Comparison of ENCODE assay signal across 8 mouse cellular contexts in genomic region chr11:96827062-96827581, GRCm38 (mm10). TPM values are rescaled to one million over a fixed set of nuclear protein-coding genes. Genes with fewer than 3 reads are reported as not detected.
DNase-seq lines count a peak whose midpoint lies in the region; ATAC-seq and TF ChIP-seq lines count a peak whose summit lies in the region.

No protein-coding gene starts in this region.

- 92% methylated on average over 12 of the region's 12 CpGs for WGBS in embryonic facial prominence, embryonic 10.5 days
- WGBS in hindbrain, embryonic 13.5 days = 77% methylated on average over 12 of the region's 12 CpGs
- WGBS in liver, embryonic 11.5 days = 87% methylated on average over 12 of the region's 12 CpGs

- H3K9ac ChIP-seq in hindbrain, embryonic 13.5 days = peak overlapping the region; percentile 72
- no peak overlapping the region for H3K9ac ChIP-seq in liver, embryonic 11.5 days (ENCODE audit: low read depth, low read length)

- intact Hi-C loops in gastrocnemius, adult 2 months (cut with DNase I) = no loop called here

- H3K4me1 ChIP-seq in embryonic facial prominence, embryonic 10.5 days = peaks cover 79% of the 10 kb centered on the region
- peaks cover 70% of the 10 kb centered on the region for H3K4me1 ChIP-seq in hindbrain, embryonic 13.5 days (replicated peaks)
- peaks cover 65% of the 10 kb centered on the region for H3K4me1 ChIP-seq in liver, embryonic 11.5 days (replicated peaks; ENCODE audit: control insufficient read depth, insufficient read depth, low read length)

- no peaks in the 10 kb centered on the region for H3K9me3 ChIP-seq in embryonic facial prominence, embryonic 10.5 days
- H3K9me3 ChIP-seq in hindbrain, embryonic 13.5 days = no peaks in the 10 kb centered on the region
- H3K9me3 ChIP-seq in liver, embryonic 11.5 days (ENCODE audit: control insufficient read depth, low read length) = no peaks in the 10 kb centered on the region

- H3K4me2 ChIP-seq in hindbrain, embryonic 13.5 days = peak overlapping the region; percentile 99
- peak overlapping the region; percentile 36 for H3K4me2 ChIP-seq in liver, embryonic 11.5 days

- peak overlapping the region; percentile 94 for H3K4me3 ChIP-seq in gastrocnemius, adult 2 months
- H3K4me3 ChIP-seq in embryonic facial prominence, embryonic 10.5 days = peak overlapping the region; percentile 76; the same call in 1 of the 2 replicates
- H3K4me3 ChIP-seq in hindbrain, embryonic 13.5 days = peak overlapping the region; percentile 58
- H3K4me3 ChIP-seq in liver, embryonic 11.5 days (ENCODE audit: low read depth, low read length) = no peak overlapping the region

- peak; percentile 54 for DNase-seq in gastrocnemius, adult 2 months
- DNase-seq in gastrocnemius, postnatal 25 days = no peak
- DNase-seq in embryonic facial prominence, embryonic 10.5 days (ENCODE audit: low spot score) = no peak
- DNase-seq in liver, embryonic 11.5 days (ENCODE audit: low spot score) = no peak
- no peak for DNase-seq in retina, embryonic 14.5 days (ENCODE audit: low spot score)
- no peak for DNase-seq in embryo, embryonic 10.5 days (ENCODE audit: low spot score)

- no peaks in the 10 kb centered on the region for H3K27me3 ChIP-seq in embryonic facial prominence, embryonic 10.5 days (replicated peaks; ENCODE audit: low read depth, poor library complexity, severe bottlenecking)
- no peaks in the 10 kb centered on the region for H3K27me3 ChIP-seq in hindbrain, embryonic 13.5 days
- no peaks in the 10 kb centered on the region for H3K27me3 ChIP-seq in liver, embryonic 11.5 days (replicated peaks; ENCODE audit: control insufficient read depth, insufficient read depth, low read length)

- peak overlapping the region; percentile 99 for H3K27ac ChIP-seq in gastrocnemius, adult 2 months
- no peak overlapping the region for H3K27ac ChIP-seq in embryonic facial prominence, embryonic 10.5 days (replicated peaks)
- peak overlapping the region; percentile 49 for H3K27ac ChIP-seq in hindbrain, embryonic 13.5 days
- H3K27ac ChIP-seq in liver, embryonic 11.5 days (ENCODE audit: low read depth, low read length) = no peak overlapping the region

- peaks cover 51% of the 10 kb centered on the region for H3K36me3 ChIP-seq in embryonic facial prominence, embryonic 10.5 days (replicated peaks)
- peaks cover 19% of the 10 kb centered on the region for H3K36me3 ChIP-seq in hindbrain, embryonic 13.5 days
- peaks cover 14% of the 10 kb centered on the region for H3K36me3 ChIP-seq in liver, embryonic 11.5 days (ENCODE audit: control insufficient read depth, insufficient read depth, low read length)

- ATAC-seq in hindbrain, embryonic 13.5 days (ENCODE audit: low FRiP score) = no peak
- no peak for ATAC-seq in liver, embryonic 11.5 days (replicated peaks; ENCODE audit: low FRiP score)
- no peak for ATAC-seq in granulocyte monocyte progenitor cell, adult 5-6 weeks (replicated peaks; ENCODE audit: poor library complexity, severe bottlenecking)

- TF ChIP-seq CTCF in gastrocnemius, adult 2 months (IDR thresholded peaks at IDR 0.05) = no peak

RNA-seq across cellular contexts. Expression of gene Nfe2l1, which starts 2.6 kb away (rescaled TPM):
- 100 to 1,000 TPM; 395 to 484 TPM for total RNA-seq in gastrocnemius, adult 2 months (2021)
- 100 to 1,000 TPM; 348 to 389 TPM for total RNA-seq in gastrocnemius, postnatal 25 days (2021)
- polyA plus RNA-seq in embryonic facial prominence, embryonic 10.5 days (2016; fragmentation: Nextera tagmentation; extraction: Ambion mirVana) = 65.4 and 69.9 TPM in 2 replicates
- polyA plus RNA-seq in hindbrain, embryonic 13.5 days (2015; fragmentation: Nextera tagmentation; extraction: Ambion mirVana) = 69.8 and 72.6 TPM in 2 replicates
- polyA plus RNA-seq in liver, embryonic 11.5 days (2014; fragmentation: Nextera tagmentation; extraction: Ambion mirVana) = 27.6 and 28.9 TPM in 2 replicates
- total RNA-seq in granulocyte monocyte progenitor cell, adult 5-6 weeks (2014; fragmentation: Nextera tagmentation) = 22.2 and 39.8 TPM in 2 replicates
- total RNA-seq in granulocyte monocyte progenitor cell, adult 5-6 weeks (2017) = 35.2 and 39.9 TPM in 2 replicates

RNA-seq across cellular contexts. Expression of gene Copz2, which starts 22.5 kb away (rescaled TPM):
- 10 to 100 TPM; 21.4 to 31.0 TPM for total RNA-seq in gastrocnemius, adult 2 months (2021)
- total RNA-seq in gastrocnemius, postnatal 25 days (2021) = 10 to 100 TPM; 28.2 to 31.1 TPM
- 36.2 and 37.4 TPM in 2 replicates for polyA plus RNA-seq in embryonic facial prominence, embryonic 10.5 days (2016; fragmentation: Nextera tagmentation; extraction: Ambion mirVana)
- polyA plus RNA-seq in hindbrain, embryonic 13.5 days (2015; fragmentation: Nextera tagmentation; extraction: Ambion mirVana) = 27.3 and 31.7 TPM in 2 replicates
- polyA plus RNA-seq in liver, embryonic 11.5 days (2014; fragmentation: Nextera tagmentation; extraction: Ambion mirVana) = 33.6 and 41.2 TPM in 2 replicates
- total RNA-seq in granulocyte monocyte progenitor cell, adult 5-6 weeks (2014; fragmentation: Nextera tagmentation) = 1.4 and 7.4 TPM in 2 replicates
- total RNA-seq in granulocyte monocyte progenitor cell, adult 5-6 weeks (2017) = 3.9 and 4.4 TPM in 2 replicates

RNA-seq across cellular contexts. Expression of gene Cbx1, which starts 38.2 kb away (rescaled TPM):
- total RNA-seq in gastrocnemius, adult 2 months (2021) = 10 to 100 TPM; 35.0 to 42.0 TPM
- 10 to 100 TPM; 32.8 to 34.6 TPM for total RNA-seq in gastrocnemius, postnatal 25 days (2021)
- 201 and 213 TPM in 2 replicates for polyA plus RNA-seq in embryonic facial prominence, embryonic 10.5 days (2016; fragmentation: Nextera tagmentation; extraction: Ambion mirVana)
- 108 and 109 TPM in 2 replicates for polyA plus RNA-seq in hindbrain, embryonic 13.5 days (2015; fragmentation: Nextera tagmentation; extraction: Ambion mirVana)
- polyA plus RNA-seq in liver, embryonic 11.5 days (2014; fragmentation: Nextera tagmentation; extraction: Ambion mirVana) = 76.7 and 82.0 TPM in 2 replicates
- total RNA-seq in granulocyte monocyte progenitor cell, adult 5-6 weeks (2014; fragmentation: Nextera tagmentation) = 56.0 and 60.6 TPM in 2 replicates
- 78.9 and 79.8 TPM in 2 replicates for total RNA-seq in granulocyte monocyte progenitor cell, adult 5-6 weeks (2017)

RNA-seq across cellular contexts. Expression of gene Snx11, which starts 49.8 kb away (rescaled TPM):
- total RNA-seq in gastrocnemius, adult 2 months (2021) = 10 to 100 TPM; 11.1 to 13.6 TPM
- total RNA-seq in gastrocnemius, postnatal 25 days (2021) = 10 to 100 TPM in 1 of 2 experiments, 1 to 10 TPM in 1; 8.1 to 11.3 TPM
- polyA plus RNA-seq in embryonic facial prominence, embryonic 10.5 days (2016; fragmentation: Nextera tagmentation; extraction: Ambion mirVana) = 22.4 and 25.5 TPM in 2 replicates
- polyA plus RNA-seq in hindbrain, embryonic 13.5 days (2015; fragmentation: Nextera tagmentation; extraction: Ambion mirVana) = 69.0 and 71.8 TPM in 2 replicates
- polyA plus RNA-seq in liver, embryonic 11.5 days (2014; fragmentation: Nextera tagmentation; extraction: Ambion mirVana) = 10.5 and 12.0 TPM in 2 replicates
- 20.6 and 29.3 TPM in 2 replicates for total RNA-seq in granulocyte monocyte progenitor cell, adult 5-6 weeks (2014; fragmentation: Nextera tagmentation)
- total RNA-seq in granulocyte monocyte progenitor cell, adult 5-6 weeks (2017) = 13.5 and 17.7 TPM in 2 replicates

Comparison
In these comparisons a context has a peak if more than half of its experiments do, and no peak if none do; other contexts are left out.
1. H3K27ac ChIP-seq: peak in gastrocnemius, adult 2 months (single experiment) and hindbrain, embryonic 13.5 days (single experiment); none in embryonic facial prominence, embryonic 10.5 days (single experiment) and liver, embryonic 11.5 days (single experiment).
2. RNA of gene Nfe2l1, which starts 2.6 kb away (total RNA-seq): 395 to 484 TPM in gastrocnemius, adult 2 months and 348 to 389 TPM in gastrocnemius, postnatal 25 days; 22.2 to 39.9 TPM in granulocyte monocyte progenitor cell, adult 5-6 weeks; every median in the first group is over 4 times any median in the second.